Mouse (Mus musculus) cerebellum, adult 2 months (tissue): ENCODE results near the gene S100a8. TPM values are rescaled to one million over a fixed set of nuclear protein-coding genes. Genes with fewer than 3 reads are reported as not detected.
A peak's percentile ranks its signal among the peaks of the same experiment; 100 is the strongest.

Experiments used
- DNase-seq, 2 experiments: peaks; one replicate each; pipeline ENCODE4 v3.0.0; 2021
- H3K27ac ChIP-seq: fragments of 200-500 bp; 2 replicates; pipeline ENCODE4 v1.5.1; 2012; ENCODE audit warnings: low read length, control low read depth, inconsistent platforms; ENCODE audit not compliant: insufficient read depth
- H3K27me3 ChIP-seq: fragments of 200-500 bp; 2 replicates; pipeline ENCODE4 v1.6.1; 2012; ENCODE audit warnings: inconsistent platforms, mild to moderate bottlenecking, low read length, moderate library complexity; ENCODE audit not compliant: control insufficient read depth, insufficient read depth
- H3K4me1 ChIP-seq: fragments of 200-500 bp; 2 replicates; pipeline ENCODE4 v1.6.1; 2011; ENCODE audit warnings: low read length; ENCODE audit not compliant: control insufficient read depth, insufficient read depth
- H3K4me3 ChIP-seq: fragments of 200-500 bp; replicated peaks from 2 replicates; pipeline ENCODE3; 2011; ENCODE audit warnings: mild to moderate bottlenecking, low read depth, low read length, control low read depth; ENCODE audit not compliant: insufficient read depth
- CTCF ChIP-seq: fragments of 200-500 bp; IDR thresholded peaks from 2 replicates; pipeline ENCODE4 v1.5.1; 2011; ENCODE audit warnings: low read depth, mild to moderate bottlenecking, control low read depth, low read length, moderate library complexity, borderline replicate concordance; ENCODE audit not compliant: insufficient read depth
- POLR2A ChIP-seq: fragments of 200-500 bp; IDR thresholded peaks from 2 replicates; pipeline ENCODE4 v1.6.1; 2011; ENCODE audit warnings: low read length, control low read depth, borderline replicate concordance; ENCODE audit not compliant: insufficient read depth
- whole genome bisulfite sequencing: fragments of 180-500 bp; shearing (Covaris S2); methylation state at CpG from one replicate; pipeline ENCODE4 v1.1.7; 2018; 5-methylcytosine and 5-hydroxymethylcytosine counted together
- polyA plus RNA-seq: library from polyadenylated mRNA; depleted of rRNA; stranded (reverse); fragments of >200 nt; gene quantifications from 2 replicates; pipeline ENCODE4 v1.2.3, GENCODE M21; 2012; rRNA removed

Gene S100a8
- 4.4 and 8.4 TPM in 2 replicates for polyA plus RNA-seq

- no peak for TF ChIP-seq CTCF
- no peak for TF ChIP-seq POLR2A
- H3K4me3 ChIP-seq, result no peak within 1 kb of the TSS
- DNase-seq, result no peak
- H3K4me1 ChIP-seq, result no peaks in the 10 kb centered on the region
- 48% methylated on average over 8 of the region's 8 CpGs for WGBS
- H3K27me3 ChIP-seq, result no peaks in the 10 kb centered on the region
- H3K27ac ChIP-seq, result no peak within 1 kb of the TSS
Observed at GRCm38 (mm10) chr3:90668846-90669245, at the start of gene S100a8. Gene S100a8, plus strand, starts transcription at chr3:90668978.

DNA sequence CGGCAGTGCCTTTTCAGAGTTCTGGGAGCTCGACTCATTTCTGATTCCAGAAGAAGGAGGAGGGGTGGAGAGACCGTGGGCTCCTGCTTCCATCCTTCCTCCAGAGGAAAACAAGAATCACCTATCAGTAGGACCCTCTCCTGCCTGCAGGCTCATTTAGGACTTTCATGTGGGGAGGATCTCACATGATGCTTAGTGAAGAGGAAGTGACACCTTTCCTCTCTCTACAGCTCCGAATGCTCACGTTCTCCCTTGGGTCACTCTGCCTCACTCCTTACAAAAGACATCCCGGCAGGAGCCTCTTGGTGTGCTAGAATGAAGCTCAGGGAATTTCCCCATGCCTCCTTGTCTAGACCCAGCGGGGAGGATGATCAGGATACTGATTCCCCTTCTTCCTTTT lies 47.2 kb upstream of the S100a8 start:
- no peaks in the 10 kb centered on the region for H3K4me1 ChIP-seq
- no peak for DNase-seq
- WGBS, result 51% methylated on average over 7 of the region's 7 CpGs
- no peak overlapping the region for H3K4me3 ChIP-seq
- H3K27ac ChIP-seq, result no peak overlapping the region
- TF ChIP-seq CTCF, result no peak
- no peak for TF ChIP-seq POLR2A
- H3K27me3 ChIP-seq, result no peaks in the 10 kb centered on the region

- no peaks in the 10 kb centered on the region for H3K4me1 ChIP-seq
- H3K27ac ChIP-seq, result no peak overlapping the region
- no peak for DNase-seq
- no peak overlapping the region for H3K4me3 ChIP-seq
- WGBS, result 4% methylated on average over 2 of the region's 2 CpGs
- H3K27me3 ChIP-seq, result no peaks in the 10 kb centered on the region
- TF ChIP-seq CTCF (no peak), POLR2A (no peak)
Observed at GRCm38 (mm10) chr3:90623435-90624071, 45.2 kb upstream of the S100a8 start.

DNA sequence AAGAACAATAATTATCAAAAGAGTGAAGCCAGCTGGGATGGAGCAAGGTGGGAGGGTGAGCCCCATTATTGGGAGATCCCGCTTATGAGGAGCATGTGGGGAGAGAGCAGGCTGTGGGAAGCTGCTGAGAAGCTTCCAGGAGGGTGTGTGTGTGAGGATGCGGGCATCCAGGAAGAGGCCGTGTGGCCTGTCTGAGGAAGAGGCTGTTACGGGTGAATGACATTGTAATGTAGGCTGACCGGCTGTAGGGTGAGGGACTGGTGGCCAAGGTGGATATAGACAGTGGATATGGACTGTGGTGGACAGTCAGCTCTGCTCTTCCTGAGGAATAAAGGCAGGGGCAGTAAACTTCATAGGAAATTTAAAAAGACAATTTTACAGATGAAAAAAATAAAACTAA lies 43.3 kb upstream of the S100a8 start:
- TF ChIP-seq POLR2A (no peak), CTCF (no peak)
- 77% methylated on average over 5 of the region's 5 CpGs for WGBS
- no peaks in the 10 kb centered on the region for H3K4me1 ChIP-seq
- H3K4me3 ChIP-seq, result no peak overlapping the region
- H3K27me3 ChIP-seq, result no peaks in the 10 kb centered on the region
- DNase-seq, result no peak
- H3K27ac ChIP-seq, result no peak overlapping the region

- Histone ChIP-seq H3K4me1 (no peaks in the 10 kb centered on the region), H3K27ac (no peak overlapping the region), H3K27me3 (no peaks in the 10 kb centered on the region), H3K4me3 (no peak overlapping the region)
- WGBS, result 78% methylated on average over 9 of the region's 9 CpGs
- TF ChIP-seq POLR2A (no peak), CTCF (no peak)
- no peak for DNase-seq
Observed at GRCm38 (mm10) chr3:90626266-90627021, 42.3 kb upstream of the S100a8 start.

DNA sequence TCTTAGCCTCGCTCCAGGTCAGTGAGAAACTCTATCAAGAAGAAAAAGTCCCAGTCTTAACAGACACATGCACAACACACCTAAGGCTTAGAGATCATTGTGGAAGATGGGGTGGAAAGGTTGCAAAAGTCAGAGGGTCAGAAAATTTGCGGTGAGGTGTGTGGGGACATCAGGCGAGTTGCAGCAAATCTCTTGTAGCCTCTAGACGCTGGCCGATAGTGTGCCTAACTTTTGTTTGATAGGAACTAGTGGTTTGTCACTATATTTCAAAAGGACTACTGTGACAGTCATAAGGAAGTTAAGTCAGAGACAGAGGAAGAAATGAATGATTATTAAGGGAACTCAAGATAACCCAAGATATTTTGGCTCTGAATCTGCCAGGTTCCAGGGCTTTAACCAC lies 41.4 kb upstream of the S100a8 start:
- Histone ChIP-seq H3K4me3 (no peak overlapping the region), H3K27ac (no peak overlapping the region), H3K4me1 (no peaks in the 10 kb centered on the region), H3K27me3 (no peaks in the 10 kb centered on the region)
- TF ChIP-seq CTCF (no peak), POLR2A (no peak)
- 90% methylated on average over 5 of the region's 5 CpGs for WGBS
- DNase-seq, result no peak

DNA sequence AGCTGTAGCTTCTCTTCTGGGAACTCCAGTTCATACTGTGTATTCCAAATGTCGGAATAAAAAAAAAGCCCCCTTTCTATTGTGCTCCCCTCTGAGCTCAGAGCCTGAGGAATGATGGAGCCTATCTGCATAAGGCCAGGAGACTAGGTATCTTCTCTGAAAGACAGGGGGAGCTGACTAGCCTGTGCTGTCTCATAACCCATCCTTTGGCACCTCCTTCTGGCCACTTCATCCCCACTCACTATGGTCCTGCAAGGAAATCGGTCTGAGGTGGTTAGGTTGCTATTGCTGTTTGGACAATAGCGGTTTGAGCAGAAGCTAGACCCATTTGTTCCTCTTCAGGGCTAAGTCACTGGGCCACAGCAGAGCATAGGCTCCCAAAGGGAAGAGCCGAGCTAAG lies 41.0 kb upstream of the S100a8 start:
- no peak overlapping the region for H3K27ac ChIP-seq
- TF ChIP-seq POLR2A (no peak), CTCF (peak; percentile 53; the same call in 1 of the 2 replicates)
- no peaks in the 10 kb centered on the region for H3K4me1 ChIP-seq
- 56% methylated on average over 4 of the region's 4 CpGs for whole genome bisulfite sequencing
- no peak overlapping the region for H3K4me3 ChIP-seq
- H3K27me3 ChIP-seq, result no peaks in the 10 kb centered on the region
- DNase-seq, result no peak

GRCm38 (mm10) chr3:90629298-90629697 lies 39.5 kb upstream of the S100a8 start:
- Histone ChIP-seq H3K27ac (no peak overlapping the region), H3K27me3 (no peaks in the 10 kb centered on the region), H3K4me1 (no peaks in the 10 kb centered on the region), H3K4me3 (no peak overlapping the region)
- no peak for DNase-seq
- TF ChIP-seq CTCF, result no peak
- 76% methylated on average over 2 of the region's 2 CpGs for WGBS
